Mouse (Mus musculus): ENCODE results near the gene Capns1. TPM values are rescaled to one million over a fixed set of nuclear protein-coding genes. Genes with fewer than 3 reads are reported as not detected.
"Not testable (repeated sequence)": the region's sequence is repeated elsewhere in the genome, so short reads cannot be mapped to it uniquely, and the experiment has no call there.

Capns1 gene
- 100 to 1,000 TPM; 303 to 326 TPM for total RNA-seq (2021)

DNA sequence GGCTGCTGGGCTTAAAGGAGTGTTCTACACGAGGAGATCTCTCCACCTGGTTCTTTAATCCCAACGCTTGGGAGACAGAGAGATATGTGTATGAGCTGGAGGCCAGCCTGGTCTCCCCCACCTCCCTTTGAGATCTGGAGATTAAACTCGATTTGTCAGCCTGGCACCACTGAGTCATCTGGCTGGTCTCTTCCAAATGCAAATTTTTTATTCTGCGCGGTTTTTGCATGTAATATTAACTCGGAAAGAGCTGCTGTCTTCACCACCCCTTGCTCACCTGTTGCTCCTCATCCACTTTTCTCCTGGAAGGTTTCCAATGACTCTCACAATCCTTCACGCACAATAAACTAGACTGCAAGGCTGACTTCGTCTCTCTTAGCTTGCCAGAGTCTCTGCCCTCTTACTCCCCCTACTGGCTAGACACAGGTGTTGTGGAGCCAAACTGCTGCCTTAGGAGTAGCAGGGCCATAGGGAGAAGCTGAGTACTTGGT is at the start of gene Capns1:
Gene Capns1, minus strand, starts transcription at position 331 of the 491 bp plus-strand sequence.
- peak; percentile 78 for DNase-seq

DNA sequence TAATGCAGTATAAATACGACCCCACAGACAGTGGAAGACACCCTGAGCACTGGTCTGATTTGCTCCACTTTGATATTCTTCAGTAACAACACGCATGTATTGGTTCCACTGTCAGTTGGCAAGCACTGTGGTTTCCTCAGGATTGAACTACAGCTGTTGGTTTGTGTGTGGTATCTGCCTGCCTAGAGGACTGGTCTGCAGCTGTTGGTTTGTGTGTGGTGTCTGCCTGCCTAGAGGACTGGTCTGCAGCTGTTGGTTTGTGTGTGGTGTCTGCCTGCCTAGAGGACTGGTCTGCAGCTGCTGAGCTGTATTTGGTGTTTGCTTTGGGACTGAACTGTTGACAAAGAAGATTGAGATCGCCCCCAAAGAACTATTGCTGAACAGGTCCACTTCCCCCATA is 38.8 kb upstream of the Capns1 start:
- DNase-seq; intact Hi-C loops (cut with DNase I): not testable (repeated sequence)

More for the DNA sequence above, at the start of gene Capns1:
- intact Hi-C loops (cut with DNase I), result no loop called here

DNA sequence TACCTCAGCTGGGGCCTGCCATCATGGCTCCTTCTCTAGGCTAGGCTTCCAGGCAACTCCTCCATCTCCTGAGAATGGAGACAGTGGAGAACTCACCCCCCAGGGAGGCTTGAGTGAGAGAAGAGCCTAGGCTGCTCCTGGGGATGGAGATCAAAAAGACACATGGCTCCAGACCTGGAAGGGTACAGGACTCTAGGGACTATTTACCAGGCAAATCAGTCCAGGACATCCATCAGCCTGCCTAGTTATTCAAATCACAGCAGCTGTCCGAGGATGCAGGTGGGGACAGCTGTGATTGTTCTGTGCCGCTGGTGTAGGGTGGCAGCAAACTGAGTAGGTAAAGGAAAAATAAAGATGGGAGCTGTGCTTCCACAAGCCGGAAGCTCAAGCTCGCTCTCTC is 37.0 kb upstream of the Capns1 start, which contains the start of gene Ovol3:
Gene Ovol3, minus strand, starts transcription at position 101 of the 400 bp plus-strand sequence.
- no peak for DNase-seq
- intact Hi-C loops (cut with DNase I), result no loop called here

DNA sequence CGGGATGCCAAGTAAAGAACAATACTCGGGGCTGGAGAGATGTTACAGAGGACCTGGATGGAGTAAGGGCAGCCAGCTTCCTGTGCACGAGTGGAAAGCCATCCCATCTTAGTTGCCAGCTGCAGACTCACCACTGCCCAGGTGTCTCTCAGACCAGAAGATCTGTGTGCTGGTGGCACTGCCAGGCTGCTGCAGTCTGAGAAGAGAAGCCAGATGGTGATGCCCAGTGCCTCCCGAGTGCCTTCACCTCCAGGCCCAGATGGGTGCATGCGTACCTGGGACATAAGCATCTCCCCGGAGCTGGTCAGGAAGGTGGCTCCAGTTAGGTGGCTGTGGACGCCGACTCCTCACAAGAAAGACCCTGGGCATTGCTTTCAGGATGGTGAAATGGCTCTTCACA is 36.5 kb upstream of the Capns1 start:
- intact Hi-C loops (cut with DNase I), result no loop called here
- DNase-seq, result no peak

DNA sequence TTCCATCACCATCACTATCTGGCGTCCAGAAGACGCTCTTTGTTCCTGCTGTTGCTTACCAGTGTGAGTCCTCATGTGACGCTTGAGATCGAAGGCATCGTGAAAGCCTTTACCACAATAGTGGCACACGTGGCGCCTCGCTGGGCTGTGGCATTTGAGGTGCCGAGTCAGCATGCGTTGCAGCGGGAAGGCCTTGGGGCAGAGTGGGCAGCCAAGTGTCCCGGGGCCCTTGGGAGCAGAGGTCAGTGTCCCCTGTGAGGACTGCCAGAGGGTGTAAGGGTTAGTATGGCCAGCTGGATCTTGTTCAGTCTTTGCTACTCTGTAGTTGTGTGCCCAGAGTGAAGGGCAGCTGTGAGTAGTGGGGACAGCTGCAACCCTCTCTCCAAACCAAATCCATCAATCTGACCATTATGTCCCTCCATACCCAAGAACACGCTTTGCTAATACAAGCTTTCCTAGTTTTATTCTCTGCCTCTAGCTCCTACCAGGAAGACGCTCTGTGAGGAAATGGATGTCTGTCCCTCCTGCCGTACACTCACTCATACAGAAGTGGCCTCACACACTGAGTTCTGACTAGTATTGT is 35.8 kb upstream of the Capns1 start:
- no peak for DNase-seq

DNA sequence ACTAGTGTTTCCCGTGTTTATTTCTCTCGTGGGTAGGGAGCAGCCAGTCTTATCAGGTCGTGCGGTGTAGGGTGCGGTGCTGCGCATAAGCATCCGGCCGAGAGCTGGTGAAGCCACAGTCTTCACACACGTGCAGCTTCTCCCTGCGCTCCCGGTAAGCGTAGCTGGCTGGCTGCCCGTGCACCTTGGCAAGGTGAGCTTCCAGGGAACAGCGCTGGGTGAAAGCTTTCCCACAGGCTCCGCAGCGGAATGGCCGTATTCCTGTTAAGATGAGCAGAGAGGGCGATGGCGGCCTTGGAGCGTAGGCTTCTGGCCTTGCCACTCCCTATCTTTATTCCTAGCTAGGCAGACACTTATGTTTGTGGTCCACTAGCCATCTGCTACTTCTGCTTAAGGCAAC is 34.8 kb upstream of the Capns1 start:
- intact Hi-C loops (cut with DNase I), result no loop called here
- no peak for DNase-seq

More for the DNA sequence above, 35.8 kb upstream of the Capns1 start:
- intact Hi-C loops (cut with DNase I), result no loop called here

DNA sequence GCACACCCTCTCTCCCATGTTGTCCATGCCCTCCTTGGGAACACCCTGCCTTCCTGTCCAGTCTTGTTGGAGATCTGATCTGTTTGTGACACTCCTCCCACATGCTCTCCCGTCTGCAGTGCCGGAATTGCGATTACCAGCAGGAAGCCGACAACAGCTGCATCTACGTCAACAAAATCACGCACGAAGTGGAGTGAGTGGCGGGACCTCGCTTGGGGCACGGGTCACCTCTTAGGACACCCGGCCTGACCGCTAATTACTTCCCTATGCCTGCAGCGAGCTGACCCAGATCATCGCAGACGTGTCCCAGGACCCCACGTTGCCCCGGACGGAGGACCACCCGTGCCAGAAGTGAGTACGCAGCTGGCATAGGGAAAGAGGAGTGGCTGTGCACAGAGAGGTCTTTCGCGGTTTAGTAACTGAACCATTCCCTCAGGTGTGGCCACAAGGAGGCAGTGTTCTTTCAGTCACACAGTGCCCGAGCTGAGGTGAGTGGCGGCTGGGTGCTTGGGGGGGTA is 34.1 kb upstream of the Capns1 start:
- peak; percentile 59 to 78 for DNase-seq
- intact Hi-C loops (cut with DNase I), result no loop called here

DNA sequence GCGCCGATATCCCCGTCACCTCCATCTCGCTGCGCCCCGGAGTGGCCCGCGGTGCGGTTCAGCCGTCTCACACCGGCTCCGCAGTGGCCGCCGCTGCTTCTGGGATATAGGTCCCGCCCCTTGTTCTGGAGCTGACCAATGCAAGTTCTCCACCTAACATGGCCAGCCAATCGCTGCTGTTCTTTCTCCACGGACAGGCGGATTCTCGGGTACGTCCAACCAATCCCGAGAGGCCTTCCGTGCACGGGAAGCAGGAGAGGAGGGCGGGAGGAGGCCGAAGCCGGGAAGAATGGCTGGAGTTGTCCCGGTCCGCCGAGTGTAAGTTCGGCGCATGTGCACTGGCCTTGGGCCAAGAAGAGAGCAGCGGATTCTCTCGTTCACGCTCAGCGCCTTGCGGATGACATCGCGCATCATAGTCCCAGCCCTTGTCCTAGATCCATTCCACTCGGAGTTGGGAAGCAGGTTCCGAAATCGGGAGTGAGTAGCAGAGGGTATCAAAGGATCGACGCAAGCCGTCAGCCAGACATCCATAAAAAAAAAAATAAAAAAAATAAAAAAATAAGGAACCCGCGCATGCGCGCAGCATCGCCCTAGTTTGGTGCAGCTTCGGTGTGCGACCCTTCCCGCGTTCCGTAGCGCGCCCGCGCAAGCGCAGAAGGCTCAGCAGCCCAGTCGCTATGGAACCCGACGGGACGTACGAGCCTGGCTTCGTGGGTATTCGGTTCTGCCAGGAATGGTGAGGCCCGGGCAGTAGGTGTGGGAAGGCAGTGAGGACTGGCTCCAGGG is 33.3 kb upstream of the Capns1 start, which contains the start of the genes Polr2i and Tbcb:
Gene Polr2i, plus strand, starts transcription at position 280 of the 786 bp plus-strand sequence.
Gene Tbcb, minus strand, starts transcription at position 604 of the 786 bp plus-strand sequence.
- intact Hi-C loops (cut with DNase I), result no loop called here

DNA sequence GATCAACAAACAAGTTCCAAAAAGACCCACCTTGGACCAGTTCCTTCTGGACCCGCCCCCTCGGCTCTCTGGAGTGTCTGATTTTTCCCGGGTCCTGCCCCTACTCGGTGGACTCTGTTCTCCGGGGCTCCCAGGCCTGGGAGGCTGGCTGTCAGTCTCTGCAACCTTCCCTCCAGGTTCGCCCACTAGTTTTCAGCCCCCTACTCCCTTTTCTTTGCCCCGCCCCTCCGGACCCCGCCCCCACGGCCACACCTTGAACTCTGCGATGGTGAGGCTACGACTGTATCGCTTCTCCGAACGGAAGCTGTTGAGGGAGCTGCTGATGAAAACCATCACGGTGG is 32.7 kb upstream of the Capns1 start:
- intact Hi-C loops (cut with DNase I), result no loop called here
- no peak for DNase-seq

More for the DNA sequence above, 33.3 kb upstream of the Capns1 start, which contains the start of the genes Polr2i and Tbcb:
- peak; percentile 99 for DNase-seq

DNA sequence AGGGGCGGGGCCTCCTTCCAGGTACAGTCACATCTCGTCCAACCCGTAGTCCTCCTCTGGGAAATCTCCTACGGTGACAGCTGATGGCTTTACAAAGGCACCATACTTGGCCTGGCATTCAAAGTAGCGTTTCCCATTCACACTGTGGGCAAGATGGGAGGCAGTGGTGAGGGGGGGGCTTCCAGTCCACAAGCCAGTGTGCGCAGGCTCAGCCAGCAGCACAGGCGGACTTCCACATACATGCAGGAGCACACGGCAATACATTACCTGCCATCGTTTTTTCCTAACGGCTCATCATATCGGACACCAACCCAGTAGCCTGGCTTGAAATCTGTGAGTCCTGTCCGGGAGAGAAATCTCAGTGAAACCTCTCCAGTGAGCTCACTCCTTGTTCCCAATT is 25.6 kb upstream of the Capns1 start:
- intact Hi-C loops (cut with DNase I), result no loop called here
- no peak for DNase-seq

DNA sequence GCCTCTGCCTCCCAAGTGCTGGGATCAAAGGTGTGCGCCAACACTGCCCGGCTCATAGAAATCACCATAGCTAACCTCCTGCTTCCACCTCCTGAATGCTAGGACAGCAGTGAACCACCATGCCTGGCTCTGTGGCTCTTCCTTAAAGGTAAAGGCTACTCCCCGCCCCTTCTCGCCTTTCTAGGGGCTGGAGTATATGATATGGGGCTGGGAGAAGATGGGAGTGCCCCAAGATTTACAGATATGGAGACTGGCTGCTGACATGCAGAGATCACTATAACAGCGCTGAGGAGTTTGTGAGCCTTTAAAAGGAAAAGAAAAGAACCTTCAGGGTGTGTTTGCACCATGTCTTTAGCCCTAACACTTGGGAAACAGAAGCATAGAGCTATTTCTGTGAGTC is 23.6 kb upstream of the Capns1 start:
- intact Hi-C loops (cut with DNase I), result no loop called here
- no peak for DNase-seq

DNA sequence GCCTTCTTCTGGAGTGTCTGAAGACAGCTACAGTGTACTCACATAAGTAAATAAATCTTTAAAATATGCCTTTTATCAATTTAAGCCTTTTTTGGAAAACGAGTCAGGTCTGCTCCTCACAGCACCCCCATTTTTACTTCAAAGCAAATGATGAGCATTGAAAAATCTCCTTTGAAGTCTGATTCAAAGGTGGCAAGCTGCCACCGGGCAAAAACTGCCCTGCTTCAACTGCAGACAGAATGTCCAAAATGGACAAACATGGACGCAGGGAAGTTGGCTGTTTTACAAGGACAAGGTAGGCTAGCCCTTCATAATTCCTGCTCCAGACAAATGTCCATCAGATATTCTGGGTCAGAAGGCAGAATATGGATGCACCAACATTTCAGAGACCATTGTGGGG is 22.8 kb upstream of the Capns1 start:
- DNase-seq, result no peak
- intact Hi-C loops (cut with DNase I), result no loop called here

DNA sequence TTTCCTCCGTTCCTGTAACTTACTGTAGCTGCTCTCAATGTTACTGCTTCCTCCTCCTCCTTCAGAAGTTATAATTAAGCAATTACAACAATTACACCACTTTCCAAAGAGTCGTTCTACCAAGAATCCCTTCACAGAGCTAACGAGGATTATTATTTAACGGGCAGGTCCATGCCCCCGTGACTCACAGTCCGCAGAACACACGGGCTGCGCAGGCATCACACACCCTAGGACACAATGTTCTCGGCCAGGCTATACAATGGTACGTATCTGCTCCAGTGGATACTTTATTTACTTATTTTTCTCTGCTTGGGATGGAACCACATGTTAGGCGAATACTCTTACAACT is 21.4 kb upstream of the Capns1 start:
- intact Hi-C loops (cut with DNase I), result no loop called here
- no peak for DNase-seq

DNA sequence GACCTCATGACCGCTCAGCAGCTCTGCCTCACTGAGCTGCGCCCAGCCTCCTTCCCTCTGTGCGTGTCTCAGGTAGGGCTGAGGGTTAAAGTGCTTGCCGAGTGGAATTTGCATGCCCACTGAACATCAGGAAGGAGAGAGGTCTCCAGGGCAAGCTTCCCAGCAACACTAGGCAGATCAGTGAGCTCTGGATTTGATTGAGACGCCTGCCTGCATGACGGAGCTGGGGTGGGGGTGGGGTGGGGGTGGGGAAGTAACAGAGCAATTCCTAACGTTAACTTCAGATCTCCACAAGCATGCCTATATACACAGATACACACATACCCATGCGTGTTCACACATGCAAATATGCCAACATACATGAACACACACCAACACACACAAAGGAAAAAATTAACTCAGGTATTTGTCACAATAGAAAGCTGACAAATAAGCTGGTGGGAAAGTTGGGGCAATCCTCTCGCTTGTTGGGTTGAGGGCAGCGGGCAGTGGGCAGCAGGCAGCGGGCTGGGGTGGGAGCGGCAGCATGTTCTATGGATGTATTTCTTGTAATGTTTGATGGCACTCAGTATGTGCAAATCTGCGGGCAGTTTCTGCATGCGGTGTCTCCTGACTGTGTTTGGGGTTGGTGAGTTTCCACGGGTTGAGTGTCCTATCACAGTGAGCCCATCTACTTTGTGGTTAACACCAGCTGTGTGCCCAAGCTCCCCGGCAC is 20.8 kb upstream of the Capns1 start:
- intact Hi-C loops (cut with DNase I), result loop anchor here (5.0 kb wide), 2 partner anchors 37 to 207 kb away; partner anchors contain the start of gene Cox7a1
- DNase-seq, result peak; percentile 74 to 77

DNA sequence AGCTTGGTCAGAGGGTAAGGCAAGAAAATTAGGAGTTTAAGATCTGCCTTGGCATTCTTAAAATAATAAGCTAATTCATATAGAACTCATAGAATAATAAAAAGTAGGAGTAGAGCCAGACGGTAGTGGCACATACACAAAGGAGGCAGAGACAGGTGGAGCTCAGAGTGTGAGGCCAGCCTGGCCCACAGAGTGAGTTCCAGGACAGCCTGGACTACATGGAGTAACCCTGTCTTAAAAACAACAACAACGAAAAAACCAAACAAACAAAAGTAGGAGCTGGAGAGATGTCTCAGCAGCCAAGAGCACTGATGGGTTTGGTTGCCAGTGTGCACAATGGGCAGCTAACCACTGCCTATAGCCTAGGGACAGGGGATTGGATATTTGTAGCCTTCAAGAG is 18.7 kb upstream of the Capns1 start:
- intact Hi-C loops (cut with DNase I), result loop anchor here (5.0 kb wide), 2 partner anchors 35 to 205 kb away; partner anchors contain the start of gene Cox7a1

DNA sequence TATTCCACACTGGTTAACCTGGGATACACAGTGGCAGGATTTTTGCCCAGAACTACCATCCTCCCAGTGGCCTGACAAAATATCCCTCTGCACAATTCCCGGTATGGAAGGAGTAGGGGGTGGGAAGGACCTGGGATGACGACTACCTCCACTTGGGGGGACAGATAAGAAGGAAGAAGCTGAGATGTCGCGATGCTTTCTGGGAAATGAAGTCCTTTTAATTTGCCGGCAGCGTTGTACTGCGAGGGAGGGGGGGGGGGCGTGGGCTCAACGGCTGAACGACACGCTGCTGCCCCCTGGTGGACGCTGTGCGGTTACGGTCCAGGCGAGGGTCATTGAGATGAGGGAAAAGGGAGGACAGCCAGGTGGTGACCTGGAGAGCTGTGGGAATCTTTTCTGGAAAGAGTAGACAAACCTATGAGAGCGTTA is 18.1 kb upstream of the Capns1 start:
- intact Hi-C loops (cut with DNase I), result loop anchor here (5.0 kb wide), 2 partner anchors 34 to 204 kb away; partner anchors contain the start of gene Cox7a1

More for the DNA sequence above, 18.7 kb upstream of the Capns1 start:
- DNase-seq, result no peak

DNA sequence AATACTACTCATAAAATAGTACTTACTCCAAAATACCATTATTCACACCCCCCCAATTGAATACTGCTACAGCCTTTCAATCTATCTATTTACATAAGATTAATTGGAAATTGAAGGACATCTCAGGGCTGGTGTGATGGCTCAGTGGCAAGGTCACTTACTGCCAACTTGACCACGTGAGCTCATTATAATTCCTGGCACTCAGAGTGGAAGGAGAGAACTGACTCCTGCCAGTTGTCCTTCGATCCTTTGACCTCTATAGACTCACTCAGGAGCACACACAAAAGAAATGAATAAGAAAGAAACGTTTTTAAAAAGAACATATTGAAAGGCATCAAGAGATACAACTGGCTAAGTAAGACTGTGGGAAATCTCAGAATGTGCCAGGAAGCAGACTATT is 17.3 kb upstream of the Capns1 start:
- DNase-seq, result no peak
- intact Hi-C loops (cut with DNase I), result loop anchor here (5.0 kb wide), 2 partner anchors 34 to 204 kb away; partner anchors contain the start of gene Cox7a1

More for the DNA sequence above, 18.1 kb upstream of the Capns1 start:
- peak; percentile 70 to 87 for DNase-seq

DNA sequence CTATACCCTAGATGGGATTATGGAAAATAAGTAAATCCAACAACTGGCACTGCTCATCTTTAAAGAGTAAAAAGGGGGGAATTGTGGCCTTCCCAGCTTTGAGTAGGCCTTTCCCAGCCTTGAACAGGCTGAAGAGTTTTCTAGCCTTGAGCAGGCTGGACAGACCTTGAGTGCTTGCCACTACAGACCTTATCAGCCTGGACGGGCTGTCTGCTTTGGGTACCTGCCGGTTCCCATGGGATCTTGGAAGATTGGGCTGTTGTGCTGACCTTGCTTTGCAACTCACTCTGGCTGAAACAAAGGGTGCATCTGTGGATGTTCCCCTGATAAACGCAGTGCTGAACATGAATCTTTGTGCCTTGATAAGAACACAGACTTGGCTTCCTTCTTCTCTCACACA is 15.3 kb upstream of the Capns1 start:
- intact Hi-C loops (cut with DNase I), result no loop called here
- no peak for DNase-seq

DNA sequence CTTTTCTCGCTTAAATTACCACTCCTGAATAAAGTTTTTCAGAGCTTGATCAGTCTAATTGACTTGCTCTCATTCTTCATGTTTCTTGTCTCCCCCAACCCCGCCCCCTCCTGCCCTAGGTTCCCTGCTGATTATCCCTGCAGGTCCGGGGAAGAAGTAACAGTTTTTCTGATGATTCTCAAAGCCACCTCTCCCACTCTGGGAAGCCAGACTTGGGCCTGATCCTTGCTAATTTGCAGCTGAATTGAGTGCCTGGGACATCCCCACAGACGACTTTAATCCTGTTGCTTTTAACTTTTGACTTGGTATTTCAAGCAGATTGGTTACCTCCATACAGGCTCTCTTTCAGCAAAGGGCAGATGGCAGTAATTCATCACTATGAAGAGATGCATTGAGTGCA is 12.4 kb upstream of the Capns1 start:
- no peak for DNase-seq
- intact Hi-C loops (cut with DNase I), result no loop called here

DNA sequence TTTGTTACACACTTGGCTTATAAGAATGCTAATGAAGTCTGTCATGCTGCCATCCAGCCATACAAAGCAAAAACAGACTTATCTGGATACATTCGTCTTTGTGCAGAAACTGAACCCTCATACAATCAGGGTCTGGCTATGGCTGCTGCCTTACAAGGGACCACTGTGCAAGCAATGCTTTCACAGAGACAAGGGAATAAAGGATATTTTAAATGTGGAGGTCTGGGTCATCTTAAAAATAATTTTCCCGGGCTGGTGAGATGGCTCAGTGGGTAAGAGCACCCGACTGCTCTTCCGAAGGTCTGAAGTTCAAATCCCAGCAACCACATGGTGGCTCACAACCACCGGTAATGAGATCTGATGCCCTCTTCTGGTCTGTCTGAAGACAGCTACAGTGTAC is 7.8 kb upstream of the Capns1 start:
- not testable (repeated sequence) for DNase-seq
- intact Hi-C loops (cut with DNase I), result loop anchor here (5.0 kb wide), 1 partner anchor 179 kb away; no protein-coding TSS in a partner anchor
